Mouse (Mus musculus) stomach, embryonic 14.5 days (tissue): ENCODE measurements around the gene Inpp4b. TPM values are rescaled to one million over a fixed set of nuclear protein-coding genes. Genes with fewer than 3 reads are reported as not detected.

Experiments
- ATAC-seq: fragments of 200-750 bp; cut with Nextera tagmentation; 2 replicates; pipeline ENCODE4 v1.8.0; 2017; ENCODE audit warnings: low read depth, moderate TSS enrichment; ENCODE audit not compliant: insufficient number of reproducible peaks, insufficient read depth, low FRiP score
- H3K27ac ChIP-seq: fragments of 300-500 bp; sonication (generic); 2 replicates; pipeline ENCODE4 v1.5.1; 2014; ENCODE audit warnings: mild to moderate bottlenecking, low read length, moderate library complexity, mixed read lengths
- H3K27me3 ChIP-seq: fragments of 300-500 bp; sonication (generic); 2 replicates; pipeline ENCODE4 v1.6.1; 2014; ENCODE audit warnings: low read length, control low read depth, mixed read lengths; ENCODE audit not compliant: control insufficient read depth, insufficient read depth
- H3K36me3 ChIP-seq: fragments of 300-500 bp; sonication (generic); 2 replicates; pipeline ENCODE4 v1.6.1; 2014; ENCODE audit warnings: mild to moderate bottlenecking, control low read depth, low read length, moderate library complexity, mixed read lengths; ENCODE audit not compliant: control insufficient read depth, insufficient read depth
- H3K4me1 ChIP-seq: fragments of 300-500 bp; sonication (generic); 2 replicates; pipeline ENCODE4 v1.6.1; 2014; ENCODE audit warnings: low read length, control low read depth, mixed read lengths; ENCODE audit not compliant: control insufficient read depth, insufficient read depth
- H3K4me2 ChIP-seq: fragments of 300-500 bp; sonication (generic); replicated peaks from 2 replicates; pipeline ENCODE4 v1.6.1; 2014; ENCODE audit warnings: low read depth, low read length, control low read depth
- H3K4me3 ChIP-seq: fragments of 300-500 bp; sonication (generic); 2 replicates; pipeline ENCODE4 v1.5.1; 2014; ENCODE audit warnings: low read depth, low read length, control low read depth
- H3K9ac ChIP-seq: fragments of 300-500 bp; sonication (generic); replicated peaks from 2 replicates; pipeline ENCODE4 v1.6.1; 2014; ENCODE audit warnings: low read depth, mild to moderate bottlenecking, control low read depth, low read length, moderate library complexity, mixed read lengths
- H3K9me3 ChIP-seq: fragments of 300-500 bp; sonication (generic); 2 replicates; pipeline ENCODE4 v1.6.1; 2016; ENCODE audit warnings: low read depth, low read length, control low read depth; ENCODE audit not compliant: control insufficient read depth
- WGBS: fragments of 180-500 bp; shearing (Covaris S2); extraction: QIAGEN DNeasy Blood & Tissue Kit; methylation state at CpG from one replicate; pipeline ENCODE4 v1.1.7; 2014; 5-methylcytosine and 5-hydroxymethylcytosine counted together
- polyA plus RNA-seq: library from polyadenylated mRNA; unstranded; fragments of >200 nt; fragmentation: Nextera tagmentation; extraction: Ambion mirVana; gene quantifications from 2 replicates; pipeline ENCODE4 v1.2.1, GENCODE M21; 2014

The Inpp4b gene
- polyA plus RNA-seq, 1 experiment from 2014 or later = 5.2 TPM

DNA sequence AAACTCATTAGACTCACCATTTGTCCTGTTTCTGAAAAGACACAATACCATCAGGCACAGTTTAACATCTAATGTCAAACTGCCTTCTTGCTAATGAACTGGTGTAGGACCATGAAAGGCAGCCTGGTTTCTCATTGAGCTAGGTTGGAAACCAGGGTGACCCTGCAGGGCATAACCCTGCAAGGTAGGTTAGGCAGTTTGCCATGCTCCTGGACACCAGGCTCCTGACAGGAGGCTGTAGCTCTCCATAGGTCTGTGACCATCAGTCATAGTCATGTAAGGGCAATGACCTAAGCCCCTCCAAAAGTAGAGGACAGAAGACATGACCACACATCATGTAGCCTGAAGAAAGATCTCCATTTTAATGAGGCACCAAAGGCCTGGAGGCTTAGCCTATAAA lies 491.5 kb downstream of the Inpp4b start:
- Histone ChIP-seq H3K27me3 (no peaks in the 10 kb centered on the region), H3K4me2 (no peak overlapping the region), H3K27ac (no peak overlapping the region), H3K9me3 (no peaks in the 10 kb centered on the region), H3K4me3 (no peak overlapping the region), H3K4me1 (no peaks in the 10 kb centered on the region), H3K36me3 (no peaks in the 10 kb centered on the region), H3K9ac (no peak overlapping the region)
- no peak for ATAC-seq

DNA sequence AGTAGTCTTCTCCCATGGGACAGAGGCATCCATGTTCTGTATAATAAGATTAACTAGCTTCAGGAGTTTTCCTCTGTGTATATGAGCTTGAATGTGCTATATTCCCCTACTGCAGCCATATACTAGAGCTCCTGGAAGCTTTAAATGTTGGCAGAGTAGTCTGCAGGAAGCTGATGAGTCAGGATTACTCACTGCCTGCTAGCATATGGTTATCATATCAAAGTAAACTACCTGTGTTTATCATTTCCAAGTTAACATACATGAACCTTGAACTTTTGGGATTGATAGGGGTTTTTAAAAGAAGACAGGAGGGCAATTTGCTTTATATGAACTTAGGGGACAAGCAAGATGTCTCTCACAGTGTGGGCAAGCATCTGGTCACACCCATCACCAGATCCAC lies 498.2 kb downstream of the Inpp4b start:
- H3K9me3 ChIP-seq = no peaks in the 10 kb centered on the region
- no peak overlapping the region for H3K27ac ChIP-seq
- no peak overlapping the region for H3K9ac ChIP-seq
- no peak overlapping the region for H3K4me3 ChIP-seq
- H3K27me3 ChIP-seq = no peaks in the 10 kb centered on the region
- H3K36me3 ChIP-seq = no peaks in the 10 kb centered on the region
- H3K4me1 ChIP-seq = no peaks in the 10 kb centered on the region
- no peak overlapping the region for H3K4me2 ChIP-seq
- ATAC-seq = no peak

DNA sequence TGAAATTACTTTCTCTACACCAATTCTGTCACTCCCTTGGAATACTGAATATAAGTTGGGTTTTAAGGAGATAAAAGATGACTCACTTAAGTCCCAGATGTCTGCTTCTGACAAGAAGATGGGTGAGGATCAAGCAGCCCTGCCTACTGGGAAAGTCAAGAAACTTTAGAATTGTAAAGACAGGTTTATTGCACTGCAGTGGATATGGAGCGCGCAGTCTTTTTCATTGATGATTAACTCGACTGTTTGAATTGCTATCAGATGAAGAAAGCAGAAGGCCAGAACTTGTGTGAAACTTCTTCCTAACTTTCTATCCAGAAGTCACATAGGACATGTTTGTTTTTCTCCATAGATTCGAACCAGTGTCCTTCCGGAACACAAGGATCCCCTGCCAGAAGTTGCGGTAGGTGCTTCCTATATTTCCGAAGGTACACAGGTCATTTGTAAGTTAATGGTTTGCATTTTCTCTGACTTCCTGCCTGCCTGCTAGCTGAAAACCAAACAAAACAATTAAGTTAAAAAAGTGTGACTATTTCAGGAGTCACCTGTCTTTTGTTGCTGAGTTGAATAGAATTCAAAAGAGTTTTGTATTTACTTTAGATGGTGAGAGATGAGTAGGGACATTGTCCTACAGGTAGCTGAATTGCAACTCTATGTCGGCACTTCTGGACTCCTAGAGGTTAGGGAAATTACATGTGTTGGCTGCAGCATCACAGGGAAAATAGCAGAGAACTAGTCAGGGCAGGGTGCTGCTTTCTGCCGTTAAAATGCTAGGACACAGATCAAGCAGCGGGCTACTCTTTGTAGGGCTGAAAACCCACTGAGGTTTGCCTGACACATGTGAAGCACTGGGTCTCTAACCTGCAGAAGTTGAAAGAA lies 502.0 kb downstream of the Inpp4b start:
- ATAC-seq = no peak

DNA sequence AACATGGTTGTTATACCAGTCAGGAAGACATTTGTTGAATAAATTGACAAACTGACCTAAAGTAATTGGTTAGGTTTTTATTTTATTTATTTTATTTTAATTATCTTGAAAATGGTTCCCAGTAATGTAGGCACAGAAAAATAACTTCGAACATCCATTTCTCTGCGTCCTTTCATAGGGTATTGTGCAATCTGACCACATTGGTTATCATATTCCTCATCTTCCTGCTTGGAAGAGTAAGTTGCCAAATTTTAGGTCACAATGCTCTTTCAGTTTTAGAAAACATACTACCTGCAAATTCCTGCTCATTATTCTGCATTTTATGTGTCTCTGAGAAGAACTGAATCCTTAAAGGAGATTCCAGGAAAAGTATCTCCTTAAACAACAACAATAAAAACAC lies 505.6 kb downstream of the Inpp4b start:
- Histone ChIP-seq H3K36me3 (no peaks in the 10 kb centered on the region), H3K4me2 (no peak overlapping the region), H3K27ac (no peak overlapping the region), H3K4me1 (no peaks in the 10 kb centered on the region), H3K9ac (no peak overlapping the region), H3K9me3 (no peaks in the 10 kb centered on the region), H3K4me3 (no peak overlapping the region), H3K27me3 (no peaks in the 10 kb centered on the region)
- WGBS = 95% methylated on average over 2 of the region's 2 CpGs
- no peak for ATAC-seq

More for the DNA sequence above, 502.0 kb downstream of the Inpp4b start:
- Histone ChIP-seq H3K36me3 (no peaks in the 10 kb centered on the region), H3K9me3 (no peaks in the 10 kb centered on the region), H3K9ac (no peak overlapping the region), H3K4me2 (no peak overlapping the region), H3K27ac (no peak overlapping the region), H3K4me1 (no peaks in the 10 kb centered on the region), H3K4me3 (no peak overlapping the region), H3K27me3 (no peaks in the 10 kb centered on the region)
- 66% methylated on average over 10 of the region's 10 CpGs for WGBS

DNA sequence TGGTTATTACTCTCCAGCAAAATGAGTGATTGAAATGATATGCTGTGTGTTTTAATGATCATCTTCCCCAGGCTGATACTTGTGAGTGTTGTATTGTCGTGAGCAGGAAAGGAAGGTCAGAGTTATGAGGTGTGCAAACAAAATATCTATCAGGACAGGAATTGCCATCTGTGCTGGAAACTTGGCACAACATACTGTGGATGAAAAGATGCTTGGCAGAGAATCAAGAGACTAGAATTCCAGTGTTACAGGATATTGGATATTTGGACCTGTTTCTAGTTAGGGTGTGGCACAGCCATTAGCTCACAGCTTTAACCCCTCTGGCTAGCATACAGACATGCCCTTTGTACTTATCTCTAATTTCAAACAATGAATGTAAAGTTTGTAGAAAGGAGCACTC lies 507.6 kb downstream of the Inpp4b start:
- Histone ChIP-seq H3K27ac (no peak overlapping the region), H3K27me3 (no peaks in the 10 kb centered on the region), H3K4me2 (no peak overlapping the region), H3K4me3 (no peak overlapping the region), H3K4me1 (no peaks in the 10 kb centered on the region), H3K9me3 (no peaks in the 10 kb centered on the region), H3K36me3 (no peaks in the 10 kb centered on the region), H3K9ac (no peak overlapping the region)
- no peak for ATAC-seq
- 66% methylated on average over 1 of the region's 1 CpGs for WGBS

DNA sequence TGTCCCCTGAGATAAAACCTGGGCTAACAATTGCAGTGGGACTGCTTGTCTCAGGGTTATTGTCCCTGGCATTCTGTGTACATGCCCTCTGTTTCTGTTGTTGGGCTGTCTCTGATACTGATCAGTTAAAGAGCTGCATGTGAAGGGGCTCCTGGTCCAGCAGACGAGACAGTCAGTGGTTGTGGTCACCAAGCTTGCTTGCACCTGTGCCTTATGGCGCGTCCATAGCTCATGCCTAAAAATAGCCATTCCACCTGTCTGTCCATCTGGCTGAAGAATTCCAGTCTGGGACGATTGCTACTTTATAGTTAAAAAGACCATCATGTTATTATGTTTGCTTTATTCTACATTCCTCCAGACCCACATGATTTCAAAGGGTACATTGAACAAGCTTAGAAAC lies 510.8 kb downstream of the Inpp4b start:
- Histone ChIP-seq H3K4me2 (no peak overlapping the region), H3K36me3 (no peaks in the 10 kb centered on the region), H3K9me3 (no peaks in the 10 kb centered on the region), H3K27ac (no peak overlapping the region), H3K4me1 (no peaks in the 10 kb centered on the region), H3K4me3 (no peak overlapping the region), H3K9ac (no peak overlapping the region), H3K27me3 (no peaks in the 10 kb centered on the region)
- 75% methylated on average over 4 of the region's 4 CpGs for WGBS
- no peak for ATAC-seq

DNA sequence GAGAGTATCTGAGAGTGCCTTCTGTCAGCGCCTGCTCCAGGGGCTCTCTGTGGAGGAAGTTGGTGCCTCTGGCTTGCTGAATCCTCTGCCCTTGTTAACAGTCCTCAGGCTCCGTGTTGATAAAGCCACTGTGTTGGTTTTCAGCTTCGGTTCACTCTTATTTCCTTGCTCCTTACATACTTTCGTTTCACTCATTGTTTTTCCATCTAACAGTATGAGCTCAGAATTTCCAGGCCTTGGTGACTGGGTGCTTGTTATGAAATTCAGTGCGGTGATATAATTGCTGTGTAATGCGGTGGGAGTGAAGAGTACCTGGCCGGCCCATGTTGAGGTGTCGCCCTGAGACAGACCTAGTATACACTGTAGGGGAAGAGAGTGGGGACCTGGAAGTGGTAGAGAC lies 512.2 kb downstream of the Inpp4b start:
- no peak overlapping the region for H3K9ac ChIP-seq
- H3K27me3 ChIP-seq = no peaks in the 10 kb centered on the region
- no peaks in the 10 kb centered on the region for H3K4me1 ChIP-seq
- ATAC-seq = no peak
- 78% methylated on average over 8 of the region's 8 CpGs for WGBS
- no peak overlapping the region for H3K4me2 ChIP-seq
- no peak overlapping the region for H3K4me3 ChIP-seq
- H3K36me3 ChIP-seq = no peaks in the 10 kb centered on the region
- H3K9me3 ChIP-seq = no peaks in the 10 kb centered on the region
- H3K27ac ChIP-seq = no peak overlapping the region

DNA sequence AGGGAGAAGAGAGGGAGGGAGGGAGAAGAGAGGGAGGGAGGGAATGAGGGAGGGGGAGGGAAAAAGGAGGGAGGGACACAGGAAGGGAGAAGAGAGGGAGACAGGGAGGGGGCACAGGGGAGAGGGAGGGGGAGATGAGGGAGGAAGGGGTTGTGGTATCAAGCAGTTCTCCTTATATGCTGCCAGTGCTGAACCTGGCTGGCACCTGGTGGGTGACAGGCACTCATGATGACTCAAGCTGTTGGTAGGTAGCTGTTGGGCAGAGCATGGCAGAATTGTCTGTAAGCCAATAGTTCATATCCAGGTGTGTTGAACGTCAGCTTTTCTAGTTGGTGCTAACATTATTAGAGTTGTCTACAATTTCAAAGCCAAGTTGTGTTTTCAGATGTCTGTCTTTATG lies 512.7 kb downstream of the Inpp4b start:
- WGBS = 77% methylated on average over 1 of the region's 1 CpGs
- no peak for ATAC-seq

DNA sequence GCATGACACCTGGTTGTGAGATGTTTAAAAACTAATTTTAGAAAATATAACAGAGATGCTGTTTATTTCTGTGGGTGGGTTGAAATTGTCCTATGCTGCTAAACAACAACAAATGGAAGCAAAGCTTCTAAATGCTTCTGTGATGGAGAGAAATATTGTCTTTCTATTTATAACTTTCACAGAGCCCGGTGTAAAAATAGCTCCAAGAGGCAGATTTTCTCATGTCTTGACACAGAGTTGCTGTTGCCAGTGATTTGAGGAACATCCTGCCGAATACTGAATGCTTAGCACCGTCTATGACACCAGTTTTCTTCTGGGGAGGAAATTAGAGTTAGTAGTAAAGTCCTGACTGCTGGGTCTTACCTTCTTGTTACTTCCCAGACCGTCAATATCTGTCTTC lies 513.8 kb downstream of the Inpp4b start:
- no peaks in the 10 kb centered on the region for H3K9me3 ChIP-seq
- H3K27ac ChIP-seq = no peak overlapping the region
- no peaks in the 10 kb centered on the region for H3K4me1 ChIP-seq
- no peaks in the 10 kb centered on the region for H3K27me3 ChIP-seq
- H3K9ac ChIP-seq = no peak overlapping the region
- no peak overlapping the region for H3K4me2 ChIP-seq
- ATAC-seq = no peak
- no peak overlapping the region for H3K4me3 ChIP-seq
- WGBS = 57% methylated on average over 4 of the region's 4 CpGs
- no peaks in the 10 kb centered on the region for H3K36me3 ChIP-seq

More for the DNA sequence above, 512.7 kb downstream of the Inpp4b start:
- H3K4me3 ChIP-seq = no peak overlapping the region
- no peaks in the 10 kb centered on the region for H3K4me1 ChIP-seq
- no peak overlapping the region for H3K27ac ChIP-seq
- no peaks in the 10 kb centered on the region for H3K36me3 ChIP-seq
- no peak overlapping the region for H3K9ac ChIP-seq
- H3K27me3 ChIP-seq = no peaks in the 10 kb centered on the region
- no peaks in the 10 kb centered on the region for H3K9me3 ChIP-seq
- no peak overlapping the region for H3K4me2 ChIP-seq
